Mouse (Mus musculus): ENCODE measurements around the gene Nxpe5.

- no peak for TF ChIP-seq POLR2A (IDR thresholded peaks at IDR 0.05; ENCODE audit: low read depth, low read length)
- TF ChIP-seq CTCF (conservative IDR thresholded peaks at IDR 0.05; ENCODE audit: insufficient read depth, insufficient read length, low read depth, low read length) = no peak
Observed at GRCm38 (mm10) chr5:138225700-138226099, at the start of gene Nxpe5.

All from kidney, adult 2 months (tissue).